In the genomic region with DNA sequence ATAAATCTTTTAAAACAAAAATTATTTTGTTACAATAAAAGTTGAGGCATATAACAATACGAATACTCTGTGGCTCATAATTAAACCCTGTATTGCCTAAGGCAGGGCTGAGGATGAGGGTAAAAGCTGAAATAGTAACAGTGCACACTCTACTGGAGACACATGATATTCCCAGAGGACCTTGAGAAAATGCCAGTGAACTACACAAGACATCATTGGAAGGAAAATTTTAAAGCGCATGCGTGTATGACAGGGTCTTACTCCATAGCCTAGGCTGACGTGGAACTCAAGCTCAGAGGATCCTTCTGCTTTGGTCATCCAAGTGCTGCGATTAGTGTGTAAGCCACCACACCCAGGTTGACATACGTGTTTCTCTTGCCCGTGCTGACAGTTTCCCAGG, we compare ENCODE assay signal across 18 mouse cellular contexts. TPM values are rescaled to one million over a fixed set of nuclear protein-coding genes. Genes with fewer than 3 reads are reported as not detected.
DNase-seq lines count a peak whose midpoint lies in the region; TF ChIP-seq lines count a peak whose summit lies in the region.
"Had no signal": no experiment of that assay in that cellular context is flagged by ENCODE, and none has a peak within 500 bp of the region (broad histone marks: within the 10 kb centered on the region; RNA-seq: fewer than 3 reads in every experiment).

No protein-coding gene starts in this region.

- H3K27me3 ChIP-seq in thymus, adult 2 months (ENCODE audit: control insufficient read depth, insufficient read depth, low read length): no peaks in the 10 kb centered on the region
- H3K27me3 ChIP-seq: neural tube, embryonic 13.5 days had no signal

- 96% methylated on average over 7 of the region's 7 CpGs for WGBS in thymus, adult 2 months

- no peaks in the 10 kb centered on the region for H3K4me1 ChIP-seq in thymus, adult 2 months (replicated peaks; ENCODE audit: control insufficient read depth, insufficient read depth, low read length)
- H3K4me1 ChIP-seq: hindbrain, embryonic 10.5 days; neural tube, embryonic 13.5 days had no signal

- no peak for TF ChIP-seq CTCF in thymus, adult 2 months (IDR thresholded peaks at IDR 0.05; ENCODE audit: borderline replicate concordance, control insufficient read depth, extremely low read depth, insufficient read depth, low read length, poor library complexity)

- H3K27ac ChIP-seq in thymus, adult 2 months (ENCODE audit: control insufficient read depth, insufficient read depth, low read length): no peak overlapping the region
- H3K27ac ChIP-seq: hindbrain, embryonic 10.5 days; neural tube, embryonic 13.5 days had no signal

- no peak overlapping the region for H3K4me3 ChIP-seq in thymus, adult 2 months (ENCODE audit: control insufficient read depth, insufficient read depth, low read length)
- H3K4me3 ChIP-seq: hindbrain, embryonic 10.5 days; neural tube, embryonic 13.5 days had no signal

- DNase-seq in gastrocnemius, adult 18-20 months (ENCODE audit: low spot score): peak; percentile 66
- no peak for DNase-seq in gastrocnemius, postnatal 4 days (ENCODE audit: low spot score in 2 of 2)
- peak; percentile 40 for DNase-seq in kidney, postnatal 14 days
- DNase-seq in kidney, postnatal 4 days: no peak
- peak; percentile 45 for DNase-seq in 3T3-L1 (ENCODE audit: low read depth, low spot score)
- peak; percentile 65 for DNase-seq in adipocyte (ENCODE audit: low spot score)
- DNase-seq in c-Kit-positive CD71-positive TER-119-positive erythroid progenitor cells, embryonic 14.5 days (ENCODE audit: low spot score): no peak
- no peak for DNase-seq in thymus, adult 2 months
- DNase-seq: cerebellum, adult 11-12 months; kidney, adult 11 months; layer of hippocampus, adult 9-11 months; lung, embryonic 14.5 days; midbrain, embryonic 14.5 days; right cerebral cortex, adult 18-20 months had no signal

- H3K36me3 ChIP-seq in thymus, adult 2 months (ENCODE audit: control insufficient read depth, insufficient read depth, low read length): peaks cover 90% of the 10 kb centered on the region

- TF ChIP-seq POLR2A in thymus, adult 2 months (IDR thresholded peaks at IDR 0.05; ENCODE audit: control insufficient read depth, extremely low read depth, insufficient read depth, low read length, poor library complexity): no peak

RNA-seq across cellular contexts. Expression of a gene that starts 13.5 kb away (rescaled TPM):
- total RNA-seq in gastrocnemius, adult 18-20 months (2021): 10 to 100 TPM; 29.0 to 35.9 TPM
- 100 to 1,000 TPM; 104 to 123 TPM for total RNA-seq in gastrocnemius, postnatal 4 days (2021)
- 16.5 and 27.3 TPM in 2 replicates for polyA plus RNA-seq in thymus, adult 2 months (2012; rRNA removed)

RNA-seq across cellular contexts. Expression of a gene that starts 19.2 kb away (rescaled TPM):
- 10 to 100 TPM; 70.7 to 81.5 TPM for total RNA-seq in gastrocnemius, adult 18-20 months (2021)
- total RNA-seq in gastrocnemius, postnatal 4 days (2021): 100 to 1,000 TPM; 124 to 142 TPM
- 42.0 and 43.1 TPM in 2 replicates for polyA plus RNA-seq in thymus, adult 2 months (2012; rRNA removed)

RNA-seq across cellular contexts. Expression of a gene that starts 19.2 kb away (rescaled TPM):
- 10 to 100 TPM; 23.3 to 27.5 TPM for total RNA-seq in gastrocnemius, adult 18-20 months (2021)
- total RNA-seq in gastrocnemius, postnatal 4 days (2021): 10 to 100 TPM; 65.9 to 69.5 TPM
- 35.1 and 42.2 TPM in 2 replicates for polyA plus RNA-seq in thymus, adult 2 months (2012; rRNA removed)

RNA-seq across cellular contexts. Expression of a gene that starts 50.6 kb away (rescaled TPM):
- total RNA-seq in gastrocnemius, adult 18-20 months (2021): 1 to 10 TPM; 4.2 to 6.5 TPM
- 1 to 10 TPM; 8.0 to 9.6 TPM for total RNA-seq in gastrocnemius, postnatal 4 days (2021)
- polyA plus RNA-seq in thymus, adult 2 months (2012; rRNA removed): 1.5 and 2.6 TPM in 2 replicates

RNA-seq across cellular contexts. Expression of a gene that starts 54.4 kb away (rescaled TPM):
- under 1 TPM in 1 of 2 experiments, not detected in 1; 0.80 TPM for total RNA-seq in gastrocnemius, adult 18-20 months (2021)
- 1 to 10 TPM in 1 of 2 experiments, under 1 TPM in 1; 0.86 to 2.2 TPM for total RNA-seq in gastrocnemius, postnatal 4 days (2021)
- 4.3 and 5.3 TPM in 2 replicates for polyA plus RNA-seq in thymus, adult 2 months (2012; rRNA removed)
- polyA plus RNA-seq: C2C12; limb, embryonic 11.5 days; neural tube, embryonic 13.5 days had no signal

Comparison
In these comparisons a context has a peak if more than half of its experiments do, and no peak if none do; other contexts are left out.
1. DNase-seq: peak in gastrocnemius, adult 18-20 months (single experiment), kidney, postnatal 14 days (single experiment), 3T3-L1 (single experiment) and adipocyte (single experiment); none in gastrocnemius, postnatal 4 days (0 of 2), kidney, postnatal 4 days (0 of 2), c-Kit-positive CD71-positive TER-119-positive erythroid progenitor cells, embryonic 14.5 days (single experiment) and thymus, adult 2 months (single experiment).